Mouse (Mus musculus) bone marrow, adult 2 months (tissue): ENCODE results near the gene Ifi27. TPM values are rescaled to one million over a fixed set of nuclear protein-coding genes. Genes with fewer than 3 reads are reported as not detected.
"Not testable (repeated sequence)": the region's sequence is repeated elsewhere in the genome, so short reads cannot be mapped to it uniquely, and the experiment has no call there.

Experiments
- H3K27ac ChIP-seq: fragments of 200-500 bp; 2 replicates; pipeline ENCODE4 v1.5.1; 2012; ENCODE audit warnings: low read depth, mild to moderate bottlenecking, control low read depth, inconsistent platforms, low read length; ENCODE audit not compliant: control insufficient read depth, poor library complexity, insufficient read depth
- H3K4me1 ChIP-seq: fragments of 200-500 bp; 2 replicates; pipeline ENCODE4 v1.6.1; 2011; ENCODE audit warnings: low read length; ENCODE audit not compliant: control insufficient read depth, insufficient read depth
- H3K4me3 ChIP-seq: fragments of 200-500 bp; replicated peaks from 2 replicates; pipeline ENCODE3; 2011; ENCODE audit warnings: mild to moderate bottlenecking, low read depth, low read length, control low read depth; ENCODE audit not compliant: control insufficient read depth
- CTCF ChIP-seq: fragments of 200-500 bp; IDR thresholded peaks from 2 replicates; pipeline ENCODE4 v1.5.1; 2011; ENCODE audit warnings: low read length, control low read depth; ENCODE audit not compliant: control insufficient read depth, insufficient read depth
- POLR2A ChIP-seq: fragments of 200-500 bp; IDR thresholded peaks from 2 replicates; pipeline ENCODE4 v1.6.1; 2011; ENCODE audit warnings: low read depth, mild to moderate bottlenecking, control low read depth, low read length, borderline replicate concordance; ENCODE audit not compliant: control insufficient read depth
- WGBS: fragments of 180-500 bp; shearing (Covaris S2); methylation state at CpG from one replicate; pipeline ENCODE4 v1.1.7; 2018; 5-methylcytosine and 5-hydroxymethylcytosine counted together
- polyA plus RNA-seq: library from polyadenylated mRNA; stranded (reverse); fragments of >200 nt; gene quantifications from 2 replicates; pipeline ENCODE4 v1.2.4, GENCODE M21; 2011; ENCODE audit warnings: low replicate concordance; ENCODE audit not compliant: missing spikeins, insufficient read depth, insufficient read length

Ifi27 gene
- polyA plus RNA-seq, 1 experiment: 211 TPM

DNA sequence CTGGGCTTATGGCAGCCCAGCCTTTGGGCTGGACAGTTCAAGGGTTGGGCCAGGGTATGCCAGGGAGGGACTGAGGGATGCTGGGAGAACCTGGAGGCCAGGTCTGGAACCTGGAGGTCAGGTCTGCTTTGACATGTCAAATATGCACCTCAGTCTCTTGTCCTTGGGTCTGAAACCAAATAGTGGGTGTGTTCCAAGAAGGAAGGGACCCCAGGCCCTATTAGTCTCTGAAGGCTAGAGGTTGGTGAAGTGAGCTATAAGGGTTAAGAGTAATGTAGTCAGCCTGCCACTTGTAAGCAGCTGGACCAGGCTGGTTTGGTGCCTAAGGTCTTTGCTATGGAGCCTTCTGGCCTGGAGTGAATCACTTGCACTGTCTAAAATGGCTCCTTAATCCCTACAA is 850 bp downstream of the Ifi27 start:
- H3K27ac ChIP-seq: peak overlapping the region; percentile 84
- TF ChIP-seq POLR2A: no peak
- TF ChIP-seq CTCF: no peak
- peak overlapping the region; percentile 46 for H3K4me3 ChIP-seq
- peaks cover 4% of the 10 kb centered on the region for H3K4me1 ChIP-seq

DNA sequence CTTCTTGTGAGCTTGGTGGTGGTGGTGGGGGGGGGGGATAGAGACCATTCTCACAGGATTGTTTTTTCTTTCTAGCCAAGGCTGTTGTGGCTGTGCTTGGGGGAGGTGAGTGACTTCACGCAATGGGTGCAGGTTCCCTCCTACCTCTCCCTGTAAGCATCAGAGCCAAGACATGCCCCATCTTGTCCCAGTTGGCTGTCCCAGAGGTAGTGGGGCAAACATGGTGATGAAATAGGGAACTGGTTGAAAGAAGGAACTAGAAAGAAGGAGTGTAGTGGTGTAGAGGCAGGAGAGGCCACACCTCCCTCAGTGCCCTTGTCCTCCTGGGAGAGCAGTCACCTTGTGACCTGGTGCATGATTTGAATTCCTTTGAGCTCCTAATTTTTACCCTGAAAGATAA is 3.6 kb downstream of the Ifi27 start:
- Histone ChIP-seq H3K27ac (peak overlapping the region; percentile 10; the same call in 1 of the 2 replicates), H3K4me1 (peaks cover 4% of the 10 kb centered on the region), H3K4me3 (no peak overlapping the region)
- no peak for TF ChIP-seq POLR2A
- no peak for TF ChIP-seq CTCF
- WGBS: 82% methylated on average over 1 of the region's 1 CpGs

DNA sequence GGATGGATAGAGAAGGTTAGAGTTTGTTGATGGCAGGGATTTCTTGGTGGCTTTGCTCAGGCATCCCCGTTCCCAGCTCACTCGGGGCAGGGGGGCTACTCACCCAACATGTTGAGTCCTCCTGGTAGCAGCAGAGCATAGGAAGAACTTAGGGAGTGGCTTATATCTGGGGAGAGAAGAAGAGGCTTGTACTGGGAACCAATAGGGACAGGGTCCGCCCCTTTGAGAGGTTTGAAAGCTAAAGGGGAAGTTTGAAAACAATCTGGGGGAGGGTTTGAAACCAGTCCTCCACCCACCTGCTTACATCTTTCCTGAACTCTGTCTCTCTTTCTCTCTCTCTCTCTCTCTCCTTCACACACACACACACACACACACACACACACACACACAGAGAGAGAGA is 9.5 kb downstream of the Ifi27 start, which contains the start of gene Ifi27l2a:
Gene Ifi27l2a, minus strand, starts transcription at position 157 of the 400 bp plus-strand sequence.
- H3K4me1 ChIP-seq: no peaks in the 10 kb centered on the region; the same call in 1 of the 2 replicates
- TF ChIP-seq POLR2A (no peak), CTCF (no peak)
- H3K27ac ChIP-seq: 0 out of 2 replicates have a peak within 1 kb of the TSS, but pooled peaks have one; percentile 1
- peak within 1 kb of the TSS; percentile 71 for H3K4me3 ChIP-seq
- WGBS: 31% methylated on average over 3 of the region's 3 CpGs

DNA sequence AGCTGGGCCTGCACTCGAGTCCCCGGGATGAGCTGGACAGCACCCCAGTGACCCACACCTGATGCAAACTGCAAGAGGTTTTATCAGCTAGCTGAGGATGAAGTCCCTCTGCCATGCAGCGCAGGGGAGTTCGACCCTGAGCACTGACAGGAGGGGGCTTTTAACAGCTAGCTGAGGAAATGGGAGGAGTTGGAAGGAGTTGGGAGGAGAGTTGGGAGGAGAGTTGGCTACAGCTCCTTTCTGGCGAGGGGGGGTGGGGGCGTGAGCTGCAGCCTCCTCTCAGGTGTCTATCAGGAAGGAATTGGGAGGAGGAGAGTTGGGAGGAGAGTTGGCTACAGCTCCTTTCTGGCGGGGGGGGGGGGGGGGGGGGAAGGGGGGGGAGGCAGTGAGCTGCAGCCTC is 10.2 kb downstream of the Ifi27 start:
- not testable (repeated sequence) for H3K4me3 ChIP-seq, H3K27ac ChIP-seq, H3K4me1 ChIP-seq
- 62% methylated on average over 6 of the region's 7 CpGs for WGBS

DNA sequence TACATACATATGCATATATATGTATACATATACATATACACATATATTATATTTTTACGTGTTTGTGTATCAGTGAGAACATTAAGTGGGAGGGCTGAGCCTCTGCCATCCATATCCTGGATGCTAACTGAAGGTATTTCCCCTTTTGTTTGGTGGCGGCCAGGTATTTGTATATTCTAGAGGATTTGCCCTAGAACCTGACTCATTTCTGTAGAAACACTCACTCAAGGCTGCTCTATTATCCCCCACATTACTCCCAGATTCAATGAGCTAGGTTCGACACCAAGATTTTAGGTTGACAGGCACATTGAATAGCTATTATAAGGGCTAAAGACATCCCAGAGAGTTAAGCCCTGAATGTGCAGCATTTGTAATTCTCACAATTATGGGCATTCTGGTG is 11.0 kb downstream of the Ifi27 start:
- Histone ChIP-seq H3K4me3 (no peak overlapping the region), H3K27ac (no peak overlapping the region), H3K4me1 (no peaks in the 10 kb centered on the region; the same call in 1 of the 2 replicates)
- TF ChIP-seq CTCF (no peak), POLR2A (no peak)
- 83% methylated on average over 3 of the region's 3 CpGs for whole genome bisulfite sequencing

DNA sequence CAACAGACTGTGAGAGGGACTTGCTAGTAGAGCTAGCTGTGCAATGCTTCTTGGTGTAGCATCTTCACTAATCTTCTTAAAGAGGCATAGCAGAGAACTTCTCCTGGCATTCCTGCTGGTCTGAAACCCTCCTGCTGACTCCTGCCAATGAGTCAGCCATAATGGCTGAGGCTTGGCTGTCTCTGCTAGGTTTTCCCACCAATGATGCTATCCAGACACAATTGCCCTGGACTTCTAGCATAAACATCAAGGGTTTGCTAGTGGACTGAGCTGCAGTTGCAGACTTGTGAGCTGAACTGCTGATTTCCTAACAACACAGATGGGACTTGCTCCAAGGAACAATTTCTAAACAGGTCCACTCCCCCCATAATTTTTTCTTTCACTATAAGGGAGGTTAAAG is 19.4 kb downstream of the Ifi27 start:
- H3K4me3 ChIP-seq: no peak overlapping the region
- TF ChIP-seq POLR2A: no peak
- no peak for TF ChIP-seq CTCF
- H3K27ac ChIP-seq: no peak overlapping the region
- no peaks in the 10 kb centered on the region; the same call in 1 of the 2 replicates for H3K4me1 ChIP-seq

DNA sequence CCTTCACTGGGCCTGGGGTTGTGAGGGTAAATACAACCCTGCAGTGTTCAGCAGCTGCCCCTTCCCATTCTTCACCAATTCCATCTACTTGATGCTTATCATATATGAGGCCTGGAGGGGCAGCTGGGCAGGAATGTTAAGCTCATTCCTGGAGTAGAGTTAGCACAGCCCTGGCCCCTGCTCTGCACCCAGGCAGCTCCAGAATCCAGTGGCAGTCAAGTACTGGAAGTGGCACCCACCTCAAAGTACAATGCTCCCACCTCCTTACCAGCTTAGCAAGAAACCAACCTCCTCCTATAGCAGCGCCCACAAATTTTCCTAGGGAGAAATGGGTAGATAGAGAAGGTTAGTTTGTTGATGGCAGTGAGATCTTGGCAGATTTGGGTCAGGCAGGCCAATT is 22.7 kb downstream of the Ifi27 start:
- not testable (repeated sequence) for H3K4me1 ChIP-seq, H3K27ac ChIP-seq, H3K4me3 ChIP-seq
- no CpG with 5 or more reads among the region's 1 CpGs for WGBS

DNA sequence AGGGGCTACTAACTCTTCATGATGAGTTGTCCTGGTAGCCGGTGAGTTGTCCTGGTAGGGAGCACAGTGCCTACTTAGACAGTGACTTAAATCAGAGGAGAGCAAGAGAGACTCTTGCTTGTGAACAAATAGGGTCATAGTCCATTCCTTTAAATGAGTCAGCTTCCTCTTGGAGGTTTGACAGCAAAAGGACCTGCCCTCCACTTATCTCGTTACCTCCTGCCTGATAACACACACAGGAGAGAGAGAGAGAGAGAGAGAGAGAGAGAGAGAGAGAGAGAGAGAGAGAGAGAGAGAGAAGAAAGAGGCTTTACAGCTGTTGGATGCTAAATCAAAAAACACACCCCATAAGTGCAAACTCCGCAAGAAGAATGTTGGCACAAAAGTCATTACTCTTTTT is 23.1 kb downstream of the Ifi27 start, which contains the start of gene Ifi27l2b:
Gene Ifi27l2b, minus strand, starts transcription at position 84 of the 400 bp plus-strand sequence.
- Histone ChIP-seq H3K4me1 (no peaks in the 10 kb centered on the region; the same call in 1 of the 2 replicates), H3K27ac (no peak within 1 kb of the TSS), H3K4me3 (no peak within 1 kb of the TSS)
- TF ChIP-seq CTCF: no peak
- no peak for TF ChIP-seq POLR2A
- WGBS: 57% methylated on average over 3 of the region's 3 CpGs

DNA sequence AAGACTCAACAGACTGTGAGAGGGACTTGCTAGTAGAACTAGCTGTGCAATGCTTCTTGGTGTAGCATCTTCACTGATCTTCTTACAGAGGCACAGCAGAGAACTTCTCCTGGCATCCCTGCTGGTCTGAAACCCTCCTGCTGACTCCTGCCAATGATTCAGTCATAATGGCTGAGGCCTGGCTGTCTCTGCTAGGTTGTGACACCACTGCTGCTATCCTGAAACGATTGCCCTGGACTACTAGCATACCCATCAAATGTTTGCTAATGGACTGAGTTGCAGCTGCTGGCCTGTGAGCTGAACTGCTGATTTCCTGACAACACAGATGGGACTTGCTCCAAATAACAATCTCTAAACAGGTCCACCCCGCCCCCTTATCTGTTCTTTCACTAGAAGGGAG is 40.5 kb downstream of the Ifi27 start:
- WGBS: 32% methylated on average over 2 of the region's 2 CpGs
- no peaks in the 10 kb centered on the region for H3K4me1 ChIP-seq
- H3K4me3 ChIP-seq: no peak overlapping the region
- H3K27ac ChIP-seq: no peak overlapping the region
- TF ChIP-seq CTCF (no peak), POLR2A (no peak)
